8 mouse cellular contexts compared by ENCODE assay signal in the genomic region with DNA sequence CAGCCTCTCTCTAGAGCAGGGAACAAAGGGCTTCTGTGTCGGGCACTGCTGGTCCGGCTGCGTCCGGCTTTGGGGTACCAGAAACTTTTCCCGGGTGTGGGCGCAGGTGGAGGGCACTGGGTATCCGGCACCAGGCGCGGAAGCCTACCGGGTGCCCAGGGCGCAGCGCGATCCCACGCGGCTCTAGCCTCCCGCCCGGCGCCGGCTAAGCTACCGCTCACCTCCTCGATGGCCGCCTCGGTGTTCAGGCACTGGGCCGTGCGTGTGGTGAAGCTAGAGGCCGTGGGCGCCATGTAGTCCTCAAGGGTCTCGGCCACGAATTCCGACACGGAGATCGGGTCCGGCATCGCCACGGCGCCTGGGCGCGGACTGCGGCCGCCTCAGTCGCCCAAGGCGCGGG.
A peak's percentile ranks its signal among the peaks of the same experiment; 100 is the strongest.
DNase-seq lines count a peak whose midpoint lies in the region; ATAC-seq and TF ChIP-seq lines count a peak whose summit lies in the region.
"Not testable (repeated sequence)": the region's sequence is repeated elsewhere in the genome, so short reads cannot be mapped to it uniquely, and the experiment has no call there.

No protein-coding gene starts in this region.

- not testable (repeated sequence) for H3K9me3 ChIP-seq in forebrain, embryonic 11.5 days (ENCODE audit: control insufficient read depth, low read length); heart, embryonic 16.5 days (replicated peaks; ENCODE audit: control insufficient read depth, low read length); limb, embryonic 14.5 days (ENCODE audit: control insufficient read depth, low read length)
- peaks cover 20% of the 10 kb centered on the region for H3K9me3 ChIP-seq in midbrain, embryonic 10.5 days (replicated peaks)

- H3K4me2 ChIP-seq in forebrain, embryonic 11.5 days (ENCODE audit: low read depth, low read length, severe bottlenecking) = not testable (repeated sequence)
- H3K4me2 ChIP-seq in heart, embryonic 16.5 days (ENCODE audit: low read depth, low read length) = peak overlapping the region; percentile 26; the same call in 1 of the 2 replicates
- peak overlapping the region; percentile 29; the same call in 1 of the 2 replicates for H3K4me2 ChIP-seq in limb, embryonic 14.5 days (replicated peaks; ENCODE audit: low read depth, low read length, severe bottlenecking)

- H3K36me3 ChIP-seq in forebrain, embryonic 11.5 days (ENCODE audit: control insufficient read depth, insufficient read depth, low read length); heart, embryonic 16.5 days (ENCODE audit: control insufficient read depth, insufficient read depth); limb, embryonic 14.5 days (ENCODE audit: control insufficient read depth, insufficient read depth, low read length); midbrain, embryonic 10.5 days: not testable (repeated sequence)

- not testable (repeated sequence) for ATAC-seq in forebrain, embryonic 11.5 days (replicated peaks; ENCODE audit: low FRiP score); heart, embryonic 16.5 days (replicated peaks; ENCODE audit: extremely low read depth, insufficient read depth, low FRiP score); limb, embryonic 14.5 days (ENCODE audit: low FRiP score, low read depth)

- not testable (repeated sequence) for TF ChIP-seq POLR2A in limb, embryonic 14.5 days (IDR thresholded peaks at IDR 0.05; ENCODE audit: borderline replicate concordance, extremely low read depth, insufficient read depth, insufficient read length)

- 18% methylated on average over 31 of the region's 43 CpGs for WGBS in forebrain, embryonic 11.5 days
- WGBS in heart, embryonic 16.5 days = 6% methylated on average over 39 of the region's 43 CpGs
- WGBS in limb, embryonic 14.5 days = 7% methylated on average over 15 of the region's 43 CpGs
- WGBS in midbrain, embryonic 10.5 days = 17% methylated on average over 38 of the region's 43 CpGs

- not testable (repeated sequence) for H3K27me3 ChIP-seq in forebrain, embryonic 11.5 days (ENCODE audit: control insufficient read depth, insufficient read depth, low read length); heart, embryonic 16.5 days (ENCODE audit: control insufficient read depth, insufficient read depth, low read length); limb, embryonic 14.5 days (ENCODE audit: control insufficient read depth, insufficient read depth, low read length); midbrain, embryonic 10.5 days (ENCODE audit: low read depth, poor library complexity, severe bottlenecking)

- H3K9ac ChIP-seq in forebrain, embryonic 11.5 days (ENCODE audit: low read length); heart, embryonic 16.5 days (ENCODE audit: low read length): not testable (repeated sequence)
- H3K9ac ChIP-seq in limb, embryonic 14.5 days (ENCODE audit: low read depth, low read length, severe bottlenecking) = 0 out of 2 replicates have a peak overlapping the region, but pooled peaks have one; percentile 4

- DNase-seq in adrenal gland, postnatal 10 days = peak; percentile 15
- peak; percentile 35 for DNase-seq in forebrain, embryonic 11.5 days (ENCODE audit: low spot score)
- peak; percentile 2 for DNase-seq in kidney, adult 18-20 months
- DNase-seq in limb, embryonic 14.5 days (ENCODE audit: low spot score) = not testable (repeated sequence)
- DNase-seq in midbrain, embryonic 10.5 days (ENCODE audit: low spot score) = peak; percentile 13
- DNase-seq in right cerebral cortex, postnatal 10 days (ENCODE audit: low spot score in 2 of 2) = peak; percentile 7 to 13
- peak; percentile 13 for DNase-seq in urinary bladder, postnatal 25 days (ENCODE audit: low spot score)

- not testable (repeated sequence) for H3K27ac ChIP-seq in forebrain, embryonic 11.5 days (ENCODE audit: low read depth, low read length); heart, embryonic 16.5 days (ENCODE audit: low read length); limb, embryonic 14.5 days (replicated peaks; ENCODE audit: low read depth, low read length); midbrain, embryonic 10.5 days (replicated peaks)

- peak overlapping the region; percentile 15 for H3K4me3 ChIP-seq in forebrain, embryonic 11.5 days (ENCODE audit: low read depth, low read length)
- peak overlapping the region; percentile 10 for H3K4me3 ChIP-seq in heart, embryonic 16.5 days (ENCODE audit: low read length)
- peak overlapping the region; percentile 31 for H3K4me3 ChIP-seq in limb, embryonic 14.5 days (replicated peaks; ENCODE audit: low read length)
- peak overlapping the region; percentile 45 for H3K4me3 ChIP-seq in midbrain, embryonic 10.5 days

- H3K4me1 ChIP-seq in forebrain, embryonic 11.5 days (replicated peaks; ENCODE audit: control insufficient read depth, insufficient read depth, low read length); heart, embryonic 16.5 days (ENCODE audit: control insufficient read depth, insufficient read depth, low read length); limb, embryonic 14.5 days (ENCODE audit: control insufficient read depth, insufficient read depth, low read length); midbrain, embryonic 10.5 days: not testable (repeated sequence)
